Mouse (Mus musculus): ENCODE measurements around the gene Tsku. TPM values are rescaled to one million over a fixed set of nuclear protein-coding genes. Genes with fewer than 3 reads are reported as not detected.

The Tsku gene
- polyA plus RNA-seq, 1 experiment = 9.6 TPM

GRCm38 (mm10) chr7:98341475-98341874 lies 19.7 kb downstream of the Tsku start:
- H3ac ChIP-seq (ENCODE audit: control insufficient read depth, insufficient read length, low read depth) = peak overlapping the region; percentile 40
- no peak overlapping the region for H3K4me3 ChIP-seq (ENCODE audit: insufficient read depth, poor library complexity, severe bottlenecking)
- peak; percentile 63 for TF ChIP-seq CTCF (IDR thresholded peaks at IDR 0.05; ENCODE audit: control insufficient read depth, insufficient read depth, insufficient read length)
- TF ChIP-seq FOSL1 (IDR thresholded peaks at IDR 0.05; ENCODE audit: insufficient read depth, low read length, poor library complexity, severe bottlenecking) = no peak
- H3K36me3 ChIP-seq (ENCODE audit: control insufficient read depth, insufficient read depth) = no peaks in the 10 kb centered on the region
- no peaks in the 10 kb centered on the region for H3K79me3 ChIP-seq (ENCODE audit: low read depth)
- H3K79me2 ChIP-seq (ENCODE audit: control insufficient read depth, insufficient read depth) = no peaks in the 10 kb centered on the region
- no peaks in the 10 kb centered on the region for H3K27me3 ChIP-seq (ENCODE audit: control insufficient read depth, insufficient read depth, insufficient read length)

DNA sequence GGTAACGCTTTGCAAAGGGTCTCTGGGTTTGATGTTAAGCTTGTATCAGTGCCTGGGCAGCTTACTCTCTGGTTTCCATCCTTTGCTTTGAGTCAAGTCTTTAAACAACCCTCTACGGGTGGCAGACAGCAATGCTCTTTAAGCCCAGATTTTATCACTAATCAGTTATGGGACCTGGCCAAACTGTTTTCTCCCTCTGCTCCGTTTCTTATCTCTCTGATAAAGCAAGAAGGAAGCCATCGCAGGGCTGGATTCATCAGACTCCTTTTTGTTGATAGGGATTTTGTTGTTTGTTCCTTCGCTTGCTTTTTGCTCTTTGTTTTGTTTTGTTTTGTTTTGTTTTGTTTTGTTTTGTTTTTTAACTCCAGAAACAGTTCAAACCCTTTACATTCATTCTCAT lies 20.8 kb downstream of the Tsku start:
- H3K79me2 ChIP-seq (ENCODE audit: control insufficient read depth, insufficient read depth) = no peaks in the 10 kb centered on the region
- no peak overlapping the region for H3K4me3 ChIP-seq (ENCODE audit: insufficient read depth, poor library complexity, severe bottlenecking)
- TF ChIP-seq MYOG (IDR thresholded peaks at IDR 0.05; ENCODE audit: control insufficient read depth, extremely low read depth, insufficient read length) (no peak), FOSL1 (IDR thresholded peaks at IDR 0.05; ENCODE audit: insufficient read depth, low read length, poor library complexity, severe bottlenecking) (no peak)
- no peaks in the 10 kb centered on the region for H3K27me3 ChIP-seq (ENCODE audit: control insufficient read depth, insufficient read depth, insufficient read length)
- H3ac ChIP-seq (ENCODE audit: control insufficient read depth, insufficient read length, low read depth) = no peak overlapping the region
- no peaks in the 10 kb centered on the region for H3K79me3 ChIP-seq (ENCODE audit: low read depth)
- H3K36me3 ChIP-seq (ENCODE audit: control insufficient read depth, insufficient read depth) = no peaks in the 10 kb centered on the region

- no peak overlapping the region for H3K4me3 ChIP-seq (ENCODE audit: insufficient read depth, poor library complexity, severe bottlenecking)
- no peak overlapping the region for H3ac ChIP-seq (ENCODE audit: control insufficient read depth, insufficient read length, low read depth)
- no peak for TF ChIP-seq MYOD1 (IDR thresholded peaks at IDR 0.05; ENCODE audit: control insufficient read depth, insufficient read length, low read depth)
- no peak for TF ChIP-seq FOSL1 (IDR thresholded peaks at IDR 0.05; ENCODE audit: insufficient read depth, low read length, poor library complexity, severe bottlenecking)
- TF ChIP-seq USF1 (IDR thresholded peaks at IDR 0.05; ENCODE audit: low read depth) = no peak
- H3K27me3 ChIP-seq (ENCODE audit: control insufficient read depth, insufficient read depth, insufficient read length) = no peaks in the 10 kb centered on the region
- no peaks in the 10 kb centered on the region for H3K79me3 ChIP-seq (ENCODE audit: low read depth)
- H3K79me2 ChIP-seq (ENCODE audit: control insufficient read depth, insufficient read depth) = no peaks in the 10 kb centered on the region
- no peaks in the 10 kb centered on the region for H3K36me3 ChIP-seq (ENCODE audit: control insufficient read depth, insufficient read depth)
Observed at GRCm38 (mm10) chr7:98333987-98334386, 27.1 kb downstream of the Tsku start.

GRCm38 (mm10) chr7:98333507-98333906 lies 27.6 kb downstream of the Tsku start:
- Histone ChIP-seq H3K36me3 (ENCODE audit: control insufficient read depth, insufficient read depth) (no peaks in the 10 kb centered on the region), H3K79me2 (ENCODE audit: control insufficient read depth, insufficient read depth) (no peaks in the 10 kb centered on the region), H3K79me3 (ENCODE audit: low read depth) (no peaks in the 10 kb centered on the region), H3ac (ENCODE audit: control insufficient read depth, insufficient read length, low read depth) (no peak overlapping the region), H3K27me3 (ENCODE audit: control insufficient read depth, insufficient read depth, insufficient read length) (no peaks in the 10 kb centered on the region), H3K4me3 (ENCODE audit: insufficient read depth, poor library complexity, severe bottlenecking) (no peak overlapping the region)
- TF ChIP-seq MYOD1 (IDR thresholded peaks at IDR 0.05; ENCODE audit: control insufficient read depth, insufficient read length, low read depth) (no peak), CEBPB (IDR thresholded peaks at IDR 0.05; ENCODE audit: low read depth) (no peak), MAX (IDR thresholded peaks at IDR 0.05) (no peak), CTCF (IDR thresholded peaks at IDR 0.05; ENCODE audit: control insufficient read depth, insufficient read depth, insufficient read length) (no peak), USF1 (IDR thresholded peaks at IDR 0.05; ENCODE audit: low read depth) (no peak), FOSL1 (IDR thresholded peaks at IDR 0.05; ENCODE audit: insufficient read depth, low read length, poor library complexity, severe bottlenecking) (no peak), MYOG (IDR thresholded peaks at IDR 0.05; ENCODE audit: control insufficient read depth, extremely low read depth, insufficient read length) (no peak)

DNA sequence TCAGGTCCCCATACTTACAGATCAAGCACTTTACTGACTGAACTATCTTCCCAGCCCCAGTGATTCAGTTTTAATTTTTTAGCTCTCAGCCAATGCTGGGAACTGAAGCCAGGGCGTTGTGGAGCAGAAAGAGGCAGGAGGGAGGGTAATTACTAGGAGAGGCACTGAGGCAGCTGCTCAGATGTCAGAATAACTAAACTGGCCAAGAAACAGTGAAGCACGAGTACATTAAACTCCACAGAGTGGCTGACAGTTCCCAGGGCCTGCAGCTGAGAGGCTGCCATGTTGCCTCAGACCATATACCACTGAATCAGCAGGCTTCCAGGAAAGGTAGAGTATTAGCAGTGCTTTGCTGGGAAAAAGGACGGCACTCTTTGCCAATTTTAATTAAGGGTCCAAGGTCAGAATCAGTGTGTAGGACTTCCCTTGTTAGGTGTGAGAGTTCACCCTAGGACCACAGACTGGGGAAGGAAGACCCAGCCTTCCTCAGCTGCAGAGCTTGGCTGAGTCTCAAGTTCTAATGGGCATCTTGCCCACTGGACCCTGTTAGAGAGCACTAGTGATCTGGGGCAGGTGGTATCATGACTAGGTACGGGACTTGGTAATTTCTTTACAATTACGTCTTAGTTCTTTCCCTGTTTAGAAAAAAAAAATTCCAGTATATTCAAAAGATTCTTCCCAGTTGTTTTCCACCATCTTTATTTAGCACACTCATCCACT lies 28.3 kb downstream of the Tsku start:
- TF ChIP-seq MAX (IDR thresholded peaks at IDR 0.05) = no peak
- TF ChIP-seq FOSL1 (IDR thresholded peaks at IDR 0.05; ENCODE audit: insufficient read depth, low read length, poor library complexity, severe bottlenecking) = no peak
- no peak for TF ChIP-seq USF1 (IDR thresholded peaks at IDR 0.05; ENCODE audit: low read depth)
- TF ChIP-seq CEBPB (IDR thresholded peaks at IDR 0.05; ENCODE audit: low read depth) = no peak
- no peak for TF ChIP-seq MYOG (IDR thresholded peaks at IDR 0.05; ENCODE audit: control insufficient read depth, extremely low read depth, insufficient read length)
- no peak for TF ChIP-seq CTCF (IDR thresholded peaks at IDR 0.05; ENCODE audit: control insufficient read depth, insufficient read depth, insufficient read length)
- TF ChIP-seq MYOD1 (IDR thresholded peaks at IDR 0.05; ENCODE audit: control insufficient read depth, insufficient read length, low read depth) = no peak
- Histone ChIP-seq H3K27me3 (ENCODE audit: control insufficient read depth, insufficient read depth, insufficient read length) (no peaks in the 10 kb centered on the region), H3K36me3 (ENCODE audit: control insufficient read depth, insufficient read depth) (no peaks in the 10 kb centered on the region), H3K79me2 (ENCODE audit: control insufficient read depth, insufficient read depth) (no peaks in the 10 kb centered on the region), H3ac (ENCODE audit: control insufficient read depth, insufficient read length, low read depth) (no peak overlapping the region), H3K4me3 (ENCODE audit: insufficient read depth, poor library complexity, severe bottlenecking) (no peak overlapping the region), H3K79me3 (ENCODE audit: low read depth) (no peaks in the 10 kb centered on the region)

- Histone ChIP-seq H3K4me3 (ENCODE audit: insufficient read depth, poor library complexity, severe bottlenecking) (no peak overlapping the region), H3K79me2 (ENCODE audit: control insufficient read depth, insufficient read depth) (no peaks in the 10 kb centered on the region), H3K27me3 (ENCODE audit: control insufficient read depth, insufficient read depth, insufficient read length) (no peaks in the 10 kb centered on the region), H3K36me3 (ENCODE audit: control insufficient read depth, insufficient read depth) (no peaks in the 10 kb centered on the region), H3ac (ENCODE audit: control insufficient read depth, insufficient read length, low read depth) (no peak overlapping the region), H3K79me3 (ENCODE audit: low read depth) (no peaks in the 10 kb centered on the region)
- TF ChIP-seq CTCF (IDR thresholded peaks at IDR 0.05; ENCODE audit: control insufficient read depth, insufficient read depth, insufficient read length) (no peak), MYOD1 (IDR thresholded peaks at IDR 0.05; ENCODE audit: control insufficient read depth, insufficient read length, low read depth) (no peak), FOSL1 (IDR thresholded peaks at IDR 0.05; ENCODE audit: insufficient read depth, low read length, poor library complexity, severe bottlenecking) (no peak), CEBPB (IDR thresholded peaks at IDR 0.05; ENCODE audit: low read depth) (no peak), USF1 (IDR thresholded peaks at IDR 0.05; ENCODE audit: low read depth) (no peak), MYOG (IDR thresholded peaks at IDR 0.05; ENCODE audit: control insufficient read depth, extremely low read depth, insufficient read length) (no peak), MAX (IDR thresholded peaks at IDR 0.05) (no peak)
Observed at GRCm38 (mm10) chr7:98331932-98332331, 29.2 kb downstream of the Tsku start.

Data from C2C12 (cell line).